Mouse (Mus musculus): ENCODE results near the gene Padi2. TPM values are rescaled to one million over a fixed set of nuclear protein-coding genes. Genes with fewer than 3 reads are reported as not detected.

Padi2 gene
- total RNA-seq (2012; rRNA removed), result 0.04 TPM in 1 of 2 replicates, not detected in the other
- 0.04 TPM in 1 of 2 replicates, not detected in the other for total RNA-seq (2014; rRNA removed)
- polyA plus RNA-seq (2012; ENCODE audit: insufficient read length, low read depth), result not detected in 2 replicates

DNA sequence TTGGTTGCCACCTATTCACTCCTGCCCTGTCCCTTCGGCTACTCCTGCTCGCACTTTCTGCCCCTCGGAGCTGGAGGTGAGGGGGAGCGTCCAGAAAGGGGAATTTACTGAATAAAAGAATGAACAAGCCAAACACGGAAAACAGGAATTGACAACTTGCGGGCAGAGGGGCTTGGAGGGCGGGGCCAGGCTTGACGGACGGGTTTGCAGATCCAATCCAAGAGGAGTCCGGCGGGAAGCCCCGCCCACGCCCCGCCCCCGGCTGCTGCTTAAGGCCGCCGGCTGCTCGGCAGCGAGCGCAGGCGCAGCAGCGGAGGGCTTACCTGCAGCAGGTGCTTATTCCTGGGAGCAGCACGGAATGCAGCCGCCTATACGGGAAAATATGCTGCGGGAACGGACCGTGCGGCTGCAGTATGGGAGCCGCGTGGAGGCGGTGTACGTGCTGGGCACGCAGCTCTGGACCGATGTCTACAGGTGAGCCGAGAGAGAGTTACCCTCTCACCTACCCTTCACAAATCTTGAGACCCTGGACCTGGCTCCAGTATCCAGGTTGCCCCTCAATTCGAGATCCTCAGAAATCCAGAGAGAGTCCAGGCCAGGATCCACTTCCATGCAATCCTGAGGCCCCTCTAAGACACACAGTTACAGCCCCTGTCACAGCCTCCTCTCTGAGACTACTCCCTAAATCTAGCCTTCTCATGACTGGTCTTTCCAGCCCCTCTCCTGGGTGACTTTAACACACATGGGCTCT is at the start of gene Padi2:
Padi2 (plus strand) TSS at position 269 of the 751 bp plus-strand sequence.
- Histone ChIP-seq H3K27me3 (replicated peaks) (peaks cover 94% of the 10 kb centered on the region), H3K36me3 (replicated peaks in 1 of 2; ENCODE audit: control insufficient read depth in 1 of 2, insufficient read depth in 1 of 2, low read length in 1 of 2) (no peaks in the 10 kb centered on the region), H3K27ac (ENCODE audit: insufficient read depth, low read depth) (no peak within 1 kb of the TSS), H3K9me3 (replicated peaks; ENCODE audit: low read length) (no peaks in the 10 kb centered on the region), H3K4me3 (replicated peaks in 1 of 3; ENCODE audit: low read depth in 2 of 3, low read length in 2 of 3, poor library complexity in 1 of 3) (peak within 1 kb of the TSS in 1 of 3 experiments; percentile 19), H3K79me2 (replicated peaks; ENCODE audit: control insufficient read depth, extremely low read depth, insufficient read depth, poor library complexity, severe bottlenecking) (no peaks in the 10 kb centered on the region), H3K4me2 (ENCODE audit: insufficient read depth, low read depth, poor library complexity, severe bottlenecking) (peak within 1 kb of the TSS; percentile 55), H3K4me1 (ENCODE audit: control insufficient read depth in 1 of 2, insufficient read depth in 2 of 2) (peaks cover 9 to 14% of the 10 kb centered on the region in 2 experiments), H3K9ac (ENCODE audit: insufficient read depth, low read depth) (no peak within 1 kb of the TSS)
- dilution Hi-C loops (cut with MboI; ENCODE audit: extremely low pct_ligation_motif_present, extremely low pct_unique_long_range_greater_than_20kb, low sequenced_read_pairs) (no loop called here), in situ Hi-C loops (cut with MboI; ENCODE audit: low pct_ligation_motif_present, low pct_unique_long_range_greater_than_20kb, low sequenced_read_pairs) (loop anchor here (5.0 to 10.0 kb wide), 3 partner anchors 51 to 119 kb away; no protein-coding TSS in a partner anchor)
- TF ChIP-seq NRF1 (IDR thresholded peaks at IDR 0.05; ENCODE audit: low read depth, low read length) (peak; percentile 82), NELFE (IDR thresholded peaks at IDR 0.05; ENCODE audit: low read depth, low read length) (no peak), TBP (conservative IDR thresholded peaks at IDR 0.05; ENCODE audit: low read depth, low read length) (no peak), KAT2A (IDR thresholded peaks at IDR 0.05; ENCODE audit: insufficient replicate concordance, low read length) (no peak), POLR2AphosphoS2 (IDR thresholded peaks at IDR 0.05; ENCODE audit: low read depth, low read length) (no peak), RAD21 (IDR thresholded peaks at IDR 0.05; ENCODE audit: low read depth, low read length) (no peak), ELF1 (IDR thresholded peaks at IDR 0.05; ENCODE audit: low read depth, low read length) (0 out of 2 replicates have a peak, but pooled peaks have one; percentile 32)
- peak; percentile 59 for DNase-seq (ENCODE audit: extremely low read depth)

DNA sequence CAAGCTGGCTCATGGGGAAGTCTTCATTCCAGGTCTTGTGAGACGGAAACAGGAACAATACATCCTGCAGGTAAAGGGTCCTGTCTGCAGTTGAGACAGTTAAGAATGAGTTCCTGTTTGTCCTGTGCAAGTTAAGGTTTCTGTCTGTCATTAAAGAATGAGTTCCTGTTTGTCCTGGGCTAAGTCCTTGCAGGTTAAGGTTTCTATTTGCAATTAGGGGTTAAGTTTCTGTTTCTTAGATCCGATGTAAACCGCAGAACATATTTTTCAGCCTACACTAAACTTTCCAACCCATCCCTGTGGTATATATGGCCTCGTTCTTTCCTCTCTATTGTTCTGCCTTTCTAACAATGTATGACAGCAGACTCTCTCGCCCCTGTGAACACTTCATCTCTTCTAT is 49.1 kb upstream of the Padi2 start:
- dilution Hi-C loops (cut with MboI; ENCODE audit: extremely low pct_ligation_motif_present, extremely low pct_unique_long_range_greater_than_20kb, low sequenced_read_pairs), result no loop called here
- peaks cover 5% of the 10 kb centered on the region for H3K9me3 ChIP-seq (replicated peaks; ENCODE audit: low read length)
- no peaks in the 10 kb centered on the region for H3K36me3 ChIP-seq (replicated peaks in 1 of 2; ENCODE audit: control insufficient read depth in 1 of 2, insufficient read depth in 1 of 2, low read length in 1 of 2)
- H3K27me3 ChIP-seq (replicated peaks), result peaks cover 81% of the 10 kb centered on the region
- H3K79me2 ChIP-seq (replicated peaks; ENCODE audit: control insufficient read depth, extremely low read depth, insufficient read depth, poor library complexity, severe bottlenecking), result no peaks in the 10 kb centered on the region
- H3K4me3 ChIP-seq (replicated peaks in 1 of 3; ENCODE audit: low read depth in 2 of 3, low read length in 2 of 3, poor library complexity in 1 of 3), result no peak overlapping the region
- in situ Hi-C loops (cut with MboI; ENCODE audit: low pct_ligation_motif_present, low pct_unique_long_range_greater_than_20kb, low sequenced_read_pairs), result no loop called here
- no peaks in the 10 kb centered on the region for H3K4me1 ChIP-seq (ENCODE audit: control insufficient read depth in 1 of 2, insufficient read depth in 2 of 2)
- H3K9ac ChIP-seq (ENCODE audit: insufficient read depth, low read depth), result no peak overlapping the region
- H3K27ac ChIP-seq (ENCODE audit: insufficient read depth, low read depth), result no peak overlapping the region
- TF ChIP-seq JUN (IDR thresholded peaks at IDR 0.05; ENCODE audit: insufficient read depth, low read depth, low read length) (no peak), MXI1 (IDR thresholded peaks at IDR 0.05; ENCODE audit: low read depth, low read length) (no peak), NELFE (IDR thresholded peaks at IDR 0.05; ENCODE audit: low read depth, low read length) (no peak), USF2 (conservative IDR thresholded peaks at IDR 0.05; ENCODE audit: low read depth, low read length) (no peak), SMC3 (IDR thresholded peaks at IDR 0.05; ENCODE audit: low read depth, low read length) (no peak), TCF12 (IDR thresholded peaks at IDR 0.05; ENCODE audit: low read depth, low read length) (no peak)
- H3K4me2 ChIP-seq (ENCODE audit: insufficient read depth, low read depth, poor library complexity, severe bottlenecking), result no peak overlapping the region
- DNase-seq (ENCODE audit: extremely low read depth), result no peak

Data from CH12.LX (cell line).